Mouse (Mus musculus) thymus, adult 2 months (tissue): ENCODE results near the gene Gan.

Experiments
- CTCF ChIP-seq: fragments of 200-500 bp; IDR thresholded peaks from 2 replicates; pipeline ENCODE4 v1.5.1; 2012; ENCODE audit warnings: mild to moderate bottlenecking, control low read depth, low read length, moderate library complexity, borderline replicate concordance; ENCODE audit not compliant: control insufficient read depth, poor library complexity, insufficient read depth; ENCODE audit errors: extremely low read depth
- POLR2A ChIP-seq: fragments of 200-500 bp; IDR thresholded peaks from 2 replicates; pipeline ENCODE4 v1.6.1; 2012; ENCODE audit warnings: mild to moderate bottlenecking, low read length, control low read depth, moderate library complexity; ENCODE audit not compliant: control insufficient read depth, poor library complexity, insufficient read depth; ENCODE audit errors: extremely low read depth

DNA sequence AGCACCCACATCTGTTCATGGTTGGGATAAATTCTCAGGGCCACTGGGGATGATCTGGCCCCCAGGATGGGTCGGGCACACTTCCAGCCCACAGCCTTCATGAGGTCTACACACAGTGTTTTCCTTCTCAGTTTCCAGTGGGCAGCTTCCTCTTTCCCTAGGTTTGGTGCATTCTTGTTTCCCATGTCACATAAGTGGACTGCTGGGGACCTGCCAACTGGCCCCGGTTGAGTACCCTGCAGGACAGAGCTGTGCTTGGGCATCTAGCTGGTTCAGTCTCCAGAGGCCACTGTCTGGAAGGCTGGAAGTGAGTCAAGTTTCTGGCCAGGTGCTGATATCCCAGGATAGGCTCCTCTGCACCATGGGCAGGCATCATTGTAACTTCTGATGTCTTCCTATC lies 69.4 kb downstream of the Gan start:
- TF ChIP-seq CTCF (no peak), POLR2A (no peak)
